Mouse (Mus musculus): ENCODE results near the gene Mre11a.
"Not testable (repeated sequence)": the region's sequence is repeated elsewhere in the genome, so short reads cannot be mapped to it uniquely, and the experiment has no call there.

Gene Mre11a

GRCm38 (mm10) chr9:14866957-14867356, 82.5 kb downstream of the Mre11a start:
- intact Hi-C loops (cut with DNase I): loop anchor here (2.0 kb wide), 1 partner anchor 148 kb away; no protein-coding TSS in a partner anchor

DNA sequence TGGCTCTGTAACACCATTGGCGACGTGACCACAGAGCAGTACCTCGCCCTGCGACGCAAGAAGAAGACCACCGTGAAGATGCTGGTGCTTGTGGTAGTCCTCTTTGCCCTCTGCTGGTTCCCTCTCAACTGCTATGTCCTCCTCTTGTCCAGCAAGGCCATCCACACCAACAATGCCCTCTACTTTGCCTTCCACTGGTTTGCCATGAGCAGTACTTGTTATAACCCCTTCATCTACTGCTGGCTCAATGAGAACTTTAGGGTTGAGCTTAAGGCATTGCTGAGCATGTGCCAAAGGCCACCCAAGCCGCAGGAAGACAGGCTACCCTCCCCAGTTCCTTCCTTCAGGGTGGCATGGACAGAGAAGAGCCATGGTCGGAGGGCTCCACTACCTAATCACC, 83.9 kb downstream of the Mre11a start:
- intact Hi-C loops (cut with DNase I): no loop called here

DNA sequence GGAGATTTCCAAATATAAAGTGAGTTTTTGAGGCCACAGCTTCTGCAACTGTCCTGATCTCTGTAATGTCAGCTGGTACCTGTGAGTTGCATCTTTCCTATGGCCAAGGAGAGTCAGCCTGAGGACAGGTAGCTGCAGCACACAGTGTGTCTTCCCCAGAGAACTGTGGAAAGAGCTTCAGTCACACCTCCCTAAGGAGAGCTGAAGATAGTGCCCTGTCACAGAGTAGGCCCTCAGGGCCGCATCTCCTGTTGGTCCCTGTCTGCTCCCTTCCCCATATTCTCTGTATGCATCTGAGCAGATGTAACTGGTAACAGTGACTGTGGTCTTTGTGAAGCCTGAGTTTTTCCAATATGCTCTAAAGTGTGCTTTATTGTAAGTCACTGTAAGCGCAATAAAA, 85.9 kb downstream of the Mre11a start:
- intact Hi-C loops (cut with DNase I): no loop called here

DNA sequence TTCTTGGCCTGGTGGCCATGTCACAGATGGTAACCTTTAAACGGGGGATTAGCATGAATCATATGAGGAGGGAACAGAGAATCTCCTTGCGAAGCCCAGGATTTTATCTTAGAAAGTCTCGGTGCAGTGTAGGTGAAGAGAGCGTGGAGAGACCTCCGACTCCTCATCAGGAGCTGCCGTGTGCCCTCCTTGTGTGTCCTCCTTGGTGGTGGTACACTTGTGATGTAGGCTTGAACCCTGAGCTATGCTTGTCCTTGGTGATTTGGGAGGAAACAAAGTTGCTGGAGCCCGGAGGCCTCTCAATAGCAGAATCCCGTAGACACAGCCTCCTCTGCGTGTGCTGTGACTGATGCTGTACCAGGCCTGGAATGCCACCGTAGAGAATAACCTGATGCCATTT, 86.3 kb downstream of the Mre11a start:
- intact Hi-C loops (cut with DNase I): no loop called here

- intact Hi-C loops (cut with DNase I): no loop called here
Measured at GRCm38 (mm10) chr9:14871536-14871935, 87.1 kb downstream of the Mre11a start.

DNA sequence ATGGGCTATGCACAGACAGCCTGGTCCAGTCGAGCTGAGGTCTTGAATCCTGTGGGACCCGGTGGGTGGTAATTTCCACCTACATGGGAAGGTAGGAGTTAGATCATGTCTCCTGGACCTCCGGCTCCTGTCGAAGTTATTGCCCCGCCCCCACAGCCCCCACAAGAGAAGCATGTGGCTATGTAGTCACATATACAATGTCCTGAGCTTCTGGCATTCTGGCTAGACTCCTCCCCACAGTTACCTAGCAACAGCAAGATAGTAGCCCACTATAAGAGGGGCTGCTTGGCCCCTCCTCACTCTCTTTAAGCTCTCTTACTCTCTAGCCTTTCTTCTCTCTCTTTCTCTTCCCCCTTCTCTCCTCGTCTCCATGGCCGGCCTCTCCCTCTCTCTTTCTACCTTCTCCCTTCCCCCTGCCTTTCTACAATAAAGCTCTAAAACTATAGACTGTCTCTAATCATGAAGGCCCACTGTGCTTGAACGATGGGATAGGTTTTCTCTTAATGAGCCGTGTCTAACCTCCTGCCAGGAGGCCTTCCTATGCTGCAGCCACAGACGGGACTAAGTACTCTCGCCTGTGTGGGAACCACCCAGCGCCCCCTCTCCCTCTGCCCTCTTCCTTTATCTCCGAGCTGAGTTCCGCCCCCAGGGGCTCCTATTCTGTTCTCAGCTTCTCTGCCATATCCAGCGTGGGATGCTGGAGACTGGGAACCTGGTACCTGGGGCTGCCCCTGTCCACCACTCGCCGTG, 87.9 kb downstream of the Mre11a start:
- intact Hi-C loops (cut with DNase I): no loop called here

DNA sequence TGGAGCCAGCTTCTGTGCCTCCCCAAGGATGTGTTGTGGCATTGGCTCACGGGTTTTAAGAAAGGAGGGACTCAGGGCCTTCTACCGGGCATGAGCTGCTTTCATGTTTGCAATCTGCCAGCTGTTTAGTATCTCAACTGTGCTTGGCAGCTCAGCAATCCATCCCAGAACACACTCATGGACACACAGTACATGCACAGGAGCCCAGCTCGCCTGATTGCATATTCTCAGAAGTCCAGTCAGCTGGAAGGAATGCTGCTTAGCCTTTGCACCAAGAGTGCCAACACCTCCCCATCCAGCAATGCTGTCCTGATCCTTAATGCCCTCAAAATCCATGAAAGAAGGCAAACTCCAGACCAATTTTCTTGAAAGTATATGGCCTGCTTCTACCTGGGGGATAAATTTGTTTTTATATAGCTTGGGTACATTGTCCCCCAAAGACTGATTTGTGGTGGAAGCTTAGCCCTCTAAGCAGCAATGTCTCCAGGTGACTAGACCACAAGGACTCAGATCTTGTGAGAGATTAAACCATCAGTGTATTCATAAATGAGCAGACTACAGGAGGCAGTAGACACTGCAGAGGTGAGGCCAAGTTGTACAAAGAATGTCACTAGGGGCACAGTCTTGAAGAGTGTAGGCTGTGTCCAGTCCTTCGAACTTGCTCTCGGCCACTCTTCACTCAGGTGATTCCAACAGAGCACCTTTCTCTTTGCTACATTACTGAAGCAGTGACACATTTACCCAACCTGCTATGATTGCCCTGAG, 91.5 kb downstream of the Mre11a start:
- intact Hi-C loops (cut with DNase I): no loop called here

DNA sequence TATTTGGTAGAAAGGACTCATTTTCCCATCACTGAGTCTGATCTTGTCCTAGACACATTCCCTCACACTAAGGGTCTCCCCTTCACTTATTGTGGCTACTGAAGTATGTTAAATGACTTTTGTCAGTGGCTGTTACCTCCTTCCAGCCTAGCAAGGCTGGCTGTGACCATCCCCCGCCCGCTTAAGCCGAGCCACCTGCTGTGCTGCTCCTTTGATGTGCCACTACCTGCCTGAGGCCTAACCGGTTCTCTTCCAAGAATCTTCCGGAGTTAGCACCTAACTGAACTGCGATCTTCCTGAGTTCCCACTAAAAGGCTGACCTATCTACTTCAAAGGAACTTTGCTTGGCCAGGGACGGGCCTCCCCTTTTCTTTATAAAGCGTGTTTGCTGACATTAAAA, 92.1 kb downstream of the Mre11a start:
- intact Hi-C loops (cut with DNase I): not testable (repeated sequence)

DNA sequence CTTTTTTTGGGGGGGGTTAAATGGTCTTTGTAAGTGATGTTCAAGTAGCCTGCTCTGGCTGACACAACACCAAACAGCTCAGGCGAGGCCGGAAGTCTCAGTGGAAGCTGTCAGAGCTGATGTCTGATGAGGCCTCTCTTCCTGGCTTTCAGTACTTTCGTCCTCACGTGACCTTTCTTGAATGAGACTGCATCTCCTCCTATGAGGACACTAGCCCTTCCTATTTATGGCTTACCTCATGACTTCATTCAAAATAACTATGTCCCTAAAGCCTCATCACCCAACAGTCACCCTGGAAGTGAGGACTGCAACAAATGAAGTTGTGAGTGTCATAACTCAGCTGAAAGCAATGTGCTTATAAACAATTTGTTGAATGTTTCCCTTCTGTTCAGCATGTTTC, 100.2 kb downstream of the Mre11a start:
- intact Hi-C loops (cut with DNase I): no loop called here

DNA sequence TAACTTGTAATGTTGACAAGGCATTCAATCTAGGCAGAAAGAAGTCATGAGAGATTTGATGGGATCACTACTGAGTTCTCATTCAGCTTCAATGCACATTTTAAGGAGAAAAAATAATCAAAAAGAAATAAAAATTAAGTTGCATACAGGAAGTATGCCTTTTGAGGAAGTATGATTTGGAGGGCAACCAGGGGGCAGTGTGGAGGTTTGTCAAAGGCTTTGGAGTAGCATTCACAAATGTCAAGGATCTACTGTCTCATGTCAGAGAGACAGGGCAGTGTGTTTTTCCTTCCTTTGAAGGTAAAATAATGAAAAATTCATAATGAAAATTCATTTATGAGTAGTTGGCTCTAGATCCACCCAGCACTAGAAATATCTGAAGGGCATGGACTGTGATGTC, 100.7 kb downstream of the Mre11a start:
- intact Hi-C loops (cut with DNase I): no loop called here

DNA sequence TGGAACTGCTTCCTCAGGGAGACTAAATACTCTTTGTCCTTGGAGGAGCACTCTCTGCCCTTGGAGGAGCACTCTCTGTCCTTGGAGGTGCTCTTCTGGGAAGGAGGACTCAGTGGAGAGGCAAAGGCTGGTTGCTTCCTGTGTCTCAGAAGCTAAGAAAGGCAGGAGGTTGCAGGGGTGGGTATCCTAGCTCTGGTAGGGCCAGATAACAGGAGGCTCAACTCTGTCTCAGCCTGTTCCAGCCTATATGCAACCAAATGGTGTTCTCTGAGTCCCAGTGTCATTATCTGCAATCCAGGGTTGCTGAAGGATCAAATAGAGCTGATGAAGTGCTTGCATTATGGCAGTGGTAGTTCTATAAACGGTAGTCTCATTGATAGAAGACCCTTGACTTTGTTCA, 101.5 kb downstream of the Mre11a start:
- intact Hi-C loops (cut with DNase I): no loop called here

Measured in adrenal gland (tissue).